Mouse (Mus musculus): ENCODE measurements around the gene Strn. TPM values are rescaled to one million over a fixed set of nuclear protein-coding genes. Genes with fewer than 3 reads are reported as not detected.
"Not testable (repeated sequence)": the region's sequence is repeated elsewhere in the genome, so short reads cannot be mapped to it uniquely, and the experiment has no call there.

Strn gene
- polyA plus RNA-seq, 1 experiment from 2014 or later, result 21.3 TPM

- DNase-seq (ENCODE audit: low read depth, low spot score), result no peak
- TF ChIP-seq CTCF (IDR thresholded peaks at IDR 0.05), result no peak
- peak; percentile 51 for ATAC-seq
- in situ Hi-C loops (cut with MboI; ENCODE audit: low pct_unique_long_range_greater_than_20kb), result no loop called here
- POLR2A ChIA-PET, result interaction anchor here (1.1 kb wide), 1 partner anchor 11 kb away, joined by 4 read pairs; no protein-coding TSS in a partner anchor
- CTCF ChIA-PET, result interaction anchor here (1.5 to 1.6 kb wide), 2 partner anchors 9 to 10 kb away, joined by 3 to 7 read pairs; no protein-coding TSS in a partner anchor
- H3K27me3 ChIP-seq, result no peaks in the 10 kb centered on the region
Measured at GRCm38 (mm10) chr17:78710258-78710657, 26.7 kb downstream of the Strn start.

DNA sequence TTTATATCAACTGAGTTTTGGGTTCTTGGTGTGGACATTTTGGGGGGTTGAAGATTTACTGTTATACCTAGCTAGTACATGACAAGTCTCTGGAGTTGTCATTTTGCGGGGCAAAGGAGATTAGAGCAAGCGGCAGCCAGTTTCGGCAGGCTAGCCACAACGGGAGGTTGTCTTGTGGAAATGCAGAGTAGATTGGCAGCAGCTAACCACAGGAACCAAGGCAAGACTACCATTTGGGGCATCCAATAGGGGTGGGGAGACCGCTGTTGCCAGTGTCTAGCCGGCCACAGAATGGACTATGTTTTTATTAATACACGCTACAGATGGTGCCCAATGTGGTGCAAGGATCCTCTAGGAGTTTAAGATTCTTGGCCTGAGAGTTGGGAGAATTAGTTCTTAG lies 28.6 kb downstream of the Strn start:
- no peaks in the 10 kb centered on the region for H3K27me3 ChIP-seq
- TF ChIP-seq CTCF (IDR thresholded peaks at IDR 0.05), result no peak
- no peak for ATAC-seq
- ChIA-PET CTCF (no interaction called here), POLR2A (no interaction called here)
- in situ Hi-C loops (cut with MboI; ENCODE audit: low pct_unique_long_range_greater_than_20kb), result no loop called here
- DNase-seq (ENCODE audit: low read depth, low spot score), result no peak

- ChIA-PET POLR2A (no interaction called here), CTCF (interaction anchor here (1.3 kb wide), 1 partner anchor 10 kb away, joined by 3 read pairs; no protein-coding TSS in a partner anchor)
- no peak for TF ChIP-seq CTCF (IDR thresholded peaks at IDR 0.05)
- in situ Hi-C loops (cut with MboI; ENCODE audit: low pct_unique_long_range_greater_than_20kb), result no loop called here
- H3K27me3 ChIP-seq, result no peaks in the 10 kb centered on the region
- no peak for DNase-seq (ENCODE audit: low read depth, low spot score)
- no peak for ATAC-seq
Measured at GRCm38 (mm10) chr17:78702988-78703387, 34.0 kb downstream of the Strn start.

GRCm38 (mm10) chr17:78698965-78699364 lies 38.0 kb downstream of the Strn start:
- no peak for TF ChIP-seq CTCF (IDR thresholded peaks at IDR 0.05)
- POLR2A ChIA-PET, result interaction anchor here (1.5 kb wide), 1 partner anchor 11 kb away, joined by 4 read pairs; no protein-coding TSS in a partner anchor
- CTCF ChIA-PET, result no interaction called here
- in situ Hi-C loops (cut with MboI; ENCODE audit: low pct_unique_long_range_greater_than_20kb), result no loop called here
- ATAC-seq (no peak), DNase-seq (ENCODE audit: low read depth, low spot score) (no peak)
- H3K27me3 ChIP-seq, result no peaks in the 10 kb centered on the region

DNA sequence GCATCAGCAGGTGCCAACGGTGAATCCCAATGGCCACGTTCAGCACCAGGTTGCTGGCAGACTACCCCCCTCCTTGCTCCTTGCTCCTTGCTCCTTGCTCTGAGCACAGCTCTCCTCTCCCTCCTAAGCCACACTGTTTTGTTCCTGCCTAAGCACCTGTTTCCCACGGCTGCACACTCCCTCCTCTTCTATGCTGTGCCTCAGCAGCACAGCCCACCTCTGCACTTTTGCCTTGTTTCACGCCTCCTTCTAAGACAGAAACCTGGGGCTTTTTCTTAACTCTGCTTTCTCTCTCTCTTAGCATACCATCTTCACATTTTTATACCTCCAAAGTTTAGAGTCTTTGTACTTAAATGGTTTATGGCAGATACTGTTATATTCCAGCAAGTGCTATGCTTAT lies 39.5 kb downstream of the Strn start:
- POLR2A ChIA-PET, result no interaction called here

GRCm38 (mm10) chr17:78696922-78697321 lies 40.1 kb downstream of the Strn start:
- no peaks in the 10 kb centered on the region for H3K27me3 ChIP-seq
- ATAC-seq (peak; percentile 57), DNase-seq (ENCODE audit: low read depth, low spot score) (peak; percentile 22)
- in situ Hi-C loops (cut with MboI; ENCODE audit: low pct_unique_long_range_greater_than_20kb), result no loop called here
- CTCF ChIA-PET, result no interaction called here
- TF ChIP-seq CTCF (IDR thresholded peaks at IDR 0.05), result peak; percentile 39
- POLR2A ChIA-PET, result no interaction called here

More for the DNA sequence above, 39.5 kb downstream of the Strn start:
- TF ChIP-seq CTCF (IDR thresholded peaks at IDR 0.05), result no peak
- in situ Hi-C loops (cut with MboI; ENCODE audit: low pct_unique_long_range_greater_than_20kb), result no loop called here
- CTCF ChIA-PET, result no interaction called here
- ATAC-seq (no peak), DNase-seq (ENCODE audit: low read depth, low spot score) (no peak)
- H3K27me3 ChIP-seq, result no peaks in the 10 kb centered on the region

DNA sequence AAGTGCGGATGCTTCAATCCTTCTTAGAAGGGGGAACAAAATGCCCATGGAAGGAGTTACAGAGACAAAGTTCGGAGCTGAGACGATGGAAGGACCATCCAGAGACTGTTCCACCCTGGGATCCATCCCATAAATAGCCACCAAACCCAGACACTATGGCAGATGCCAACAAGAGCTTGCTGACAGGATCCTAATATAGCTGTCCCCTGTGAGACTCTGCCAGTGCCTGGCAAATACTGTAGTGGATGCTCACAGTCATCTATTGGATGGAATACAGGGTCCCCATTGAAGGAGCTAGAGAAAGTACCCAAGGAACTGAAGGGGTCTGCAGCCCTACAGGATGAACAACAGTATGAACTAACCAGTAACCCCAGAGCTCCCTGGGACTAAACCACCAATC lies 47.8 kb downstream of the Strn start:
- POLR2A ChIA-PET; CTCF ChIA-PET; H3K27me3 ChIP-seq; ATAC-seq; DNase-seq (ENCODE audit: low read depth, low spot score); in situ Hi-C loops (cut with MboI; ENCODE audit: low pct_unique_long_range_greater_than_20kb): not testable (repeated sequence)

DNA sequence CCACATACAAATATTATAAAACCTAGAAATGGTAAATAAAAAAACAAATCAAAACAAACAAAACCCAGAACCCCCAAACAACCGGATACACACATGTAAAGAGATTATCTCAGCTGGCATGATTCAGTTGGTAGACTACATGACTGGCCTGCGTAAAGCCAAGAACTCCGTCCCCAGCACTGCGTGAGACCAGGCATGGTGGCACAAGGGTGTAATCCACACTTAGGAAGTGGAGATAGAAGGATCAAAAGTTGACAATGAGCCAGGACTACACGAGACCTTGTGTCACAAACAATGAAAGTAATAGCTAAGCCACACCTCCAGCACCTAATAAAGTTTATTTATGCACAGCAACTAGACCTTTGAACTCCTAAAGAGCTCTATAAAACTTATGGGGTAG lies 49.0 kb downstream of the Strn start:
- no peaks in the 10 kb centered on the region for H3K27me3 ChIP-seq
- DNase-seq (ENCODE audit: low read depth, low spot score) (no peak), ATAC-seq (no peak)
- no peak for TF ChIP-seq CTCF (IDR thresholded peaks at IDR 0.05)
- CTCF ChIA-PET, result no interaction called here
- POLR2A ChIA-PET, result no interaction called here
- in situ Hi-C loops (cut with MboI; ENCODE audit: low pct_unique_long_range_greater_than_20kb), result no loop called here

DNA sequence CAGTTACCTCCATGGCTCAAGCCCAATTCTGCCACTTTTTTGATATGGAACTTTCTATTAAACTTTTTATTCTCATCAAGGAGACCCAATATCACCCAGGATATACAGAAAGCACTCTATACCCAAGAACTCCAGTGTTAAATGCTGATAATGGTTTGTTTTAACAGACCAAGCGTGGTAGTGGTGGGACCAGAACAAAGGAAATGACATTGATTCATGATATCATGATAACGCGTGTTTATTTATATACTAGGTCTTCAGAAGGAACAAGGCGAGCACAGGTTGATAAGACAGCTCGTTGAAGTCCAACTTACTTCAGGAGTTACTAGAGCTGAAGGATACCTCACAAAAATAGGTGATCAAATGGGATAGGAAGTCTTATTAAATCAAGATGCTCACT lies 52.0 kb downstream of the Strn start:
- POLR2A ChIA-PET, result no interaction called here
- no peak for TF ChIP-seq CTCF (IDR thresholded peaks at IDR 0.05)
- in situ Hi-C loops (cut with MboI; ENCODE audit: low pct_unique_long_range_greater_than_20kb), result no loop called here

GRCm38 (mm10) chr17:78682351-78682750 lies 54.6 kb downstream of the Strn start:
- ChIA-PET CTCF (no interaction called here), POLR2A (no interaction called here)
- in situ Hi-C loops (cut with MboI; ENCODE audit: low pct_unique_long_range_greater_than_20kb), result no loop called here
- DNase-seq (ENCODE audit: low read depth, low spot score) (no peak), ATAC-seq (no peak)
- TF ChIP-seq CTCF (IDR thresholded peaks at IDR 0.05), result no peak
- H3K27me3 ChIP-seq, result no peaks in the 10 kb centered on the region

More for the DNA sequence above, 52.0 kb downstream of the Strn start:
- H3K27me3 ChIP-seq, result no peaks in the 10 kb centered on the region
- ATAC-seq (no peak), DNase-seq (ENCODE audit: low read depth, low spot score) (no peak)
- CTCF ChIA-PET, result interaction anchor here (1.5 kb wide), 1 partner anchor 48 kb away, joined by 3 read pairs; no protein-coding TSS in a partner anchor

DNA sequence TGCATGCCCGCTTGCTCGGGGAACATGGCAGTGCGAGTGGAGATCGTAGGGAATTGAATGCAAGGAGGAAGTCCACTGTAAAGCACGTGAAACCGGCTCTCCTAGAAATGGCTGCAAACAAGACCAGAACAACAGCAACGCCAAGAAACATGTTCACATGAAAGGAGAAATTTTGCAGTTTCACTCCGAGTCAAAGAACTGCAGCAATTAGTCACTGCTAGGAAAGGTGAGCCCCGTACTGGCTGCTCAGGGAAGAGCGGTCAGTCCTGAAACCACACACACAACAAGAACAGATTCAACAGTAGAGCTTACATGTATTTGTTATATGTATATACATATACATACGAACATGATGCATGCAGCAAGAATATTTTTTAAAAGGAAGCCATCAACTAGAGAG lies 57.5 kb downstream of the Strn start:
- H3K27me3 ChIP-seq, result no peaks in the 10 kb centered on the region
- ChIA-PET POLR2A (no interaction called here), CTCF (no interaction called here)
- DNase-seq (ENCODE audit: low read depth, low spot score) (no peak), ATAC-seq (no peak)
- in situ Hi-C loops (cut with MboI; ENCODE audit: low pct_unique_long_range_greater_than_20kb), result no loop called here
- no peak for TF ChIP-seq CTCF (IDR thresholded peaks at IDR 0.05)

- ChIA-PET CTCF (no interaction called here), POLR2A (interaction anchor here (1.1 kb wide), 1 partner anchor 52 kb away, joined by 3 read pairs; no protein-coding TSS in a partner anchor)
- DNase-seq (ENCODE audit: low read depth, low spot score) (no peak), ATAC-seq (no peak)
- H3K27me3 ChIP-seq, result no peaks in the 10 kb centered on the region
- no peak for TF ChIP-seq CTCF (IDR thresholded peaks at IDR 0.05)
- in situ Hi-C loops (cut with MboI; ENCODE audit: low pct_unique_long_range_greater_than_20kb), result no loop called here
Measured at GRCm38 (mm10) chr17:78676813-78677212, 60.2 kb downstream of the Strn start.

All from Patski (cell line).